In the genomic region with DNA sequence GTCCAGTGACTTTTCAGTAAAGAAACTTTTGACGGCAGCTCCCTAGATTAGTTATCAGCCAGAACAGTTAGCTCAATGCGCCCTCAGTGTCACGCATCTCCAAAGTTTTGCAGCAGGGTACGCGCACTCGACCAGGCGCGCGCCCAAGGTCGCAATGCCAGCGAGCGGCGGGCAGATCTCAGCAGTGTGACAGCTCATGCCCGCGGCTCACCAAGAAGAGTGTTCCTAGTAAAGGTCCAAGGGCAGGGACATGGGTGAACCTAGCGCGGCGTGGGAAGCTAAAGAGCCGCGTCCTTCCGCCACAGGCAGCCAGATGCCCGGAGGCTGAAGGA, we compare ENCODE assay signal across 8 mouse cellular contexts. TPM values are rescaled to one million over a fixed set of nuclear protein-coding genes. Genes with fewer than 3 reads are reported as not detected.
A peak's percentile ranks its signal among the peaks of the same experiment; 100 is the strongest.
DNase-seq lines count a peak whose midpoint lies in the region; ATAC-seq and TF ChIP-seq lines count a peak whose summit lies in the region.

No protein-coding gene starts in this region.

- no peaks in the 10 kb centered on the region for H3K9me3 ChIP-seq in kidney, postnatal 0 days (replicated peaks; ENCODE audit: low read length)
- no peaks in the 10 kb centered on the region for H3K9me3 ChIP-seq in liver, embryonic 13.5 days (replicated peaks)

- peak overlapping the region; percentile 64 for H3K9ac ChIP-seq in kidney, postnatal 0 days (ENCODE audit: low read depth, low read length)
- H3K9ac ChIP-seq in liver, embryonic 13.5 days: peak overlapping the region; percentile 89

- peak; percentile 52; the same call in 1 of the 2 replicates for ATAC-seq in kidney, postnatal 0 days (replicated peaks; ENCODE audit: low FRiP score, low read depth)
- peak; percentile 71 for ATAC-seq in erythroid progenitor cell, adult 5-6 weeks (replicated peaks; ENCODE audit: low FRiP score, poor library complexity, severe bottlenecking)
- ATAC-seq in liver, embryonic 13.5 days (ENCODE audit: low read depth): peak; percentile 68

- H3K4me3 ChIP-seq in kidney, postnatal 0 days (replicated peaks; ENCODE audit: low read depth, low read length): peak overlapping the region; percentile 60
- H3K4me3 ChIP-seq in liver, embryonic 13.5 days (replicated peaks): peak overlapping the region; percentile 86

- DNase-seq in kidney, postnatal 0 days (ENCODE audit: low spot score): no peak
- DNase-seq in kidney, adult 18-20 months: no peak
- DNase-seq in adrenal gland, adult 18-20 months (ENCODE audit: low spot score in 2 of 2): peak; percentile 55 to 73
- no peak for DNase-seq in liver, embryonic 13.5 days
- DNase-seq in testis, postnatal 10 days (ENCODE audit: low spot score): peak; percentile 71
- no peak for DNase-seq in left cerebral cortex, postnatal 14 days (ENCODE audit: low spot score in 2 of 2)
- DNase-seq in gastrocnemius, postnatal 25 days: no peak

- intact Hi-C loops in left cerebral cortex, postnatal 14 days (cut with DNase I): no loop called here

- peak overlapping the region; percentile 74 for H3K4me2 ChIP-seq in kidney, postnatal 0 days (ENCODE audit: low read length)
- peak overlapping the region; percentile 89 for H3K4me2 ChIP-seq in liver, embryonic 13.5 days

- no peak for TF ChIP-seq CTCF in kidney, postnatal 0 days (IDR thresholded peaks at IDR 0.05; ENCODE audit: low read depth)

- peak overlapping the region; percentile 75 for H3K27ac ChIP-seq in kidney, postnatal 0 days
- peak overlapping the region; percentile 90 for H3K27ac ChIP-seq in liver, embryonic 13.5 days

- H3K27me3 ChIP-seq in kidney, postnatal 0 days (ENCODE audit: insufficient read depth, low read length): no peaks in the 10 kb centered on the region
- H3K27me3 ChIP-seq in liver, embryonic 13.5 days: no peaks in the 10 kb centered on the region

- under 1% methylated on average over 22 of the region's 22 CpGs for WGBS in kidney, postnatal 0 days
- WGBS in liver, embryonic 13.5 days (ENCODE audit: insufficient replicate concordance): under 1% methylated on average over 22 of the region's 22 CpGs

- H3K4me1 ChIP-seq in kidney, postnatal 0 days (replicated peaks; ENCODE audit: insufficient read depth, low read length): 0 out of 2 replicates have a peak, but pooled peaks cover 4% of the 10 kb centered on the region
- H3K4me1 ChIP-seq in liver, embryonic 13.5 days (replicated peaks): peaks cover 48% of the 10 kb centered on the region

- H3K36me3 ChIP-seq in kidney, postnatal 0 days (ENCODE audit: insufficient read depth, low read length): 0 out of 2 replicates have a peak, but pooled peaks cover 5% of the 10 kb centered on the region
- H3K36me3 ChIP-seq in liver, embryonic 13.5 days: peaks cover 45% of the 10 kb centered on the region

RNA-seq across cellular contexts. Expression of a gene that starts 0.3 kb away (rescaled TPM):
- 97.8 and 100 TPM in 2 replicates for polyA plus RNA-seq in kidney, postnatal 0 days (2015; fragmentation: Nextera tagmentation; extraction: Ambion mirVana)
- total RNA-seq in adrenal gland, adult 18-20 months (2021): 10 to 100 TPM; 53.0 to 57.0 TPM
- total RNA-seq in erythroid progenitor cell, adult 5-6 weeks (2015; ENCODE audit: low replicate concordance): 38.6 and 67.4 TPM in 2 replicates
- total RNA-seq in erythroid progenitor cell, adult 5-6 weeks (2017; ENCODE audit: low replicate concordance): 87.8 and 107 TPM in 2 replicates
- 89.0 and 93.9 TPM in 2 replicates for polyA plus RNA-seq in liver, embryonic 13.5 days (2015; fragmentation: Nextera tagmentation; extraction: Ambion mirVana)
- total RNA-seq in left cerebral cortex, postnatal 14 days (2021): 10 to 100 TPM; 12.9 to 14.8 TPM
- total RNA-seq in gastrocnemius, postnatal 25 days (2021): 10 to 100 TPM; 26.1 to 34.2 TPM

RNA-seq across cellular contexts. Expression of a gene that starts 0.6 kb away (rescaled TPM):
- polyA plus RNA-seq in kidney, postnatal 0 days (2015; fragmentation: Nextera tagmentation; extraction: Ambion mirVana): 18.7 and 21.8 TPM in 2 replicates
- 1 to 10 TPM; 2.6 to 2.7 TPM for total RNA-seq in adrenal gland, adult 18-20 months (2021)
- total RNA-seq in erythroid progenitor cell, adult 5-6 weeks (2015; ENCODE audit: low replicate concordance): 72.8 and 106 TPM in 2 replicates
- 62.6 and 77.5 TPM in 2 replicates for total RNA-seq in erythroid progenitor cell, adult 5-6 weeks (2017; ENCODE audit: low replicate concordance)
- 33.2 and 36.2 TPM in 2 replicates for polyA plus RNA-seq in liver, embryonic 13.5 days (2015; fragmentation: Nextera tagmentation; extraction: Ambion mirVana)
- total RNA-seq in left cerebral cortex, postnatal 14 days (2021): 1 to 10 TPM; 1.6 to 2.7 TPM
- under 1 TPM; 0.51 to 0.62 TPM for total RNA-seq in gastrocnemius, postnatal 25 days (2021)

RNA-seq across cellular contexts. Expression of a gene that starts 22.2 kb away (rescaled TPM):
- 9.7 and 10.3 TPM in 2 replicates for polyA plus RNA-seq in kidney, postnatal 0 days (2015; fragmentation: Nextera tagmentation; extraction: Ambion mirVana)
- 10 to 100 TPM; 24.3 to 25.0 TPM for total RNA-seq in adrenal gland, adult 18-20 months (2021)
- total RNA-seq in erythroid progenitor cell, adult 5-6 weeks (2015; ENCODE audit: low replicate concordance): 7.2 and 10.5 TPM in 2 replicates
- 1.0 and 2.3 TPM in 2 replicates for total RNA-seq in erythroid progenitor cell, adult 5-6 weeks (2017; ENCODE audit: low replicate concordance)
- 4.6 and 5.2 TPM in 2 replicates for polyA plus RNA-seq in liver, embryonic 13.5 days (2015; fragmentation: Nextera tagmentation; extraction: Ambion mirVana)
- total RNA-seq in left cerebral cortex, postnatal 14 days (2021): 10 to 100 TPM; 41.1 to 46.4 TPM
- 10 to 100 TPM; 14.3 to 15.4 TPM for total RNA-seq in gastrocnemius, postnatal 25 days (2021)

RNA-seq across cellular contexts. Expression of a gene that starts 57.8 kb away (rescaled TPM):
- 1.4 and 1.6 TPM in 2 replicates for polyA plus RNA-seq in kidney, postnatal 0 days (2015; fragmentation: Nextera tagmentation; extraction: Ambion mirVana)
- 1 to 10 TPM; 1.4 to 1.5 TPM for total RNA-seq in adrenal gland, adult 18-20 months (2021)
- not detected in 2 replicates for total RNA-seq in erythroid progenitor cell, adult 5-6 weeks (2015; ENCODE audit: low replicate concordance)
- total RNA-seq in erythroid progenitor cell, adult 5-6 weeks (2017; ENCODE audit: low replicate concordance): not detected in 2 replicates
- 0.44 and 0.53 TPM in 2 replicates for polyA plus RNA-seq in liver, embryonic 13.5 days (2015; fragmentation: Nextera tagmentation; extraction: Ambion mirVana)
- total RNA-seq in left cerebral cortex, postnatal 14 days (2021): 10 to 100 TPM; 13.8 to 14.7 TPM
- total RNA-seq in gastrocnemius, postnatal 25 days (2021): under 1 TPM; 0.15 to 0.29 TPM

Comparison
In these comparisons a context has a peak if more than half of its experiments do, and no peak if none do; other contexts are left out.
1. DNase-seq: peak in adrenal gland, adult 18-20 months (2 of 2) and testis, postnatal 10 days (single experiment); none in kidney, postnatal 0 days (single experiment), kidney, adult 18-20 months (single experiment), liver, embryonic 13.5 days (single experiment), left cerebral cortex, postnatal 14 days (0 of 2) and gastrocnemius, postnatal 25 days (single experiment).
2. RNA of a gene that starts 0.6 kb away (total RNA-seq): 62.6 to 106 TPM in erythroid progenitor cell, adult 5-6 weeks; 1.6 to 2.7 TPM in left cerebral cortex, postnatal 14 days, 2.6 to 2.7 TPM in adrenal gland, adult 18-20 months and 0.51 to 0.62 TPM in gastrocnemius, postnatal 25 days; every median in the first group is over 10 times any median in the second.
3. Peak in every context shown above with its lines, with median percentiles within 50 percentile points of each other: ATAC-seq.